Mouse (Mus musculus): ENCODE data around the gene Elmo1. TPM values are rescaled to one million over a fixed set of nuclear protein-coding genes. Genes with fewer than 3 reads are reported as not detected.

Gene Elmo1
- polyA plus RNA-seq, 1 experiment from 2014 or later, result 21.4 TPM

- H3K27me3 ChIP-seq (replicated peaks; ENCODE audit: control insufficient read depth, insufficient read depth, low read length), result no peaks in the 10 kb centered on the region
- no peak; the same call in 1 of the 2 replicates for ATAC-seq (ENCODE audit: low read depth)
- no peak overlapping the region for H3K9ac ChIP-seq (ENCODE audit: low read depth, low read length)
- H3K4me3 ChIP-seq (ENCODE audit: low read depth, low read length), result no peak overlapping the region
- H3K4me2 ChIP-seq (ENCODE audit: low read depth, low read length), result no peak overlapping the region
- peak; percentile 40 for DNase-seq (ENCODE audit: low spot score)
- H3K27ac ChIP-seq (replicated peaks; ENCODE audit: low read depth, low read length), result no peak overlapping the region
- H3K4me1 ChIP-seq (ENCODE audit: control insufficient read depth, insufficient read depth, low read length), result no peaks in the 10 kb centered on the region
- H3K36me3 ChIP-seq (ENCODE audit: control insufficient read depth, insufficient read depth, low read length), result no peaks in the 10 kb centered on the region
- 62% methylated on average over 6 of the region's 6 CpGs for WGBS
- H3K9me3 ChIP-seq (ENCODE audit: control insufficient read depth, low read length), result no peaks in the 10 kb centered on the region
Observed at GRCm38 (mm10) chr13:20494047-20494739, 403.8 kb downstream of the Elmo1 start.

- no peak overlapping the region for H3K4me2 ChIP-seq (ENCODE audit: low read depth, low read length)
- H3K9ac ChIP-seq (ENCODE audit: low read depth, low read length), result no peak overlapping the region
- H3K36me3 ChIP-seq (ENCODE audit: control insufficient read depth, insufficient read depth, low read length), result no peaks in the 10 kb centered on the region
- no peak for DNase-seq (ENCODE audit: low spot score)
- no peak overlapping the region for H3K4me3 ChIP-seq (ENCODE audit: low read depth, low read length)
- no peak overlapping the region for H3K27ac ChIP-seq (replicated peaks; ENCODE audit: low read depth, low read length)
- no peaks in the 10 kb centered on the region for H3K9me3 ChIP-seq (ENCODE audit: control insufficient read depth, low read length)
- no peak for ATAC-seq (ENCODE audit: low read depth)
- H3K27me3 ChIP-seq (replicated peaks; ENCODE audit: control insufficient read depth, insufficient read depth, low read length), result no peaks in the 10 kb centered on the region
- H3K4me1 ChIP-seq (ENCODE audit: control insufficient read depth, insufficient read depth, low read length), result no peaks in the 10 kb centered on the region
Observed at GRCm38 (mm10) chr13:20501923-20502322, 411.5 kb downstream of the Elmo1 start.

- no peaks in the 10 kb centered on the region for H3K4me1 ChIP-seq (ENCODE audit: control insufficient read depth, insufficient read depth, low read length)
- WGBS, result 80% methylated on average over 3 of the region's 3 CpGs
- no peaks in the 10 kb centered on the region for H3K9me3 ChIP-seq (ENCODE audit: control insufficient read depth, low read length)
- no peak overlapping the region for H3K9ac ChIP-seq (ENCODE audit: low read depth, low read length)
- no peak overlapping the region for H3K4me2 ChIP-seq (ENCODE audit: low read depth, low read length)
- no peaks in the 10 kb centered on the region for H3K36me3 ChIP-seq (ENCODE audit: control insufficient read depth, insufficient read depth, low read length)
- no peaks in the 10 kb centered on the region for H3K27me3 ChIP-seq (replicated peaks; ENCODE audit: control insufficient read depth, insufficient read depth, low read length)
- ATAC-seq (ENCODE audit: low read depth), result no peak
- no peak for DNase-seq (ENCODE audit: low spot score)
- H3K27ac ChIP-seq (replicated peaks; ENCODE audit: low read depth, low read length), result no peak overlapping the region
- no peak overlapping the region for H3K4me3 ChIP-seq (ENCODE audit: low read depth, low read length)
Observed at GRCm38 (mm10) chr13:20503371-20503770, 413.0 kb downstream of the Elmo1 start.

GRCm38 (mm10) chr13:20507381-20508129 lies 417.2 kb downstream of the Elmo1 start:
- ATAC-seq (ENCODE audit: low read depth), result no peak
- no peak overlapping the region for H3K9ac ChIP-seq (ENCODE audit: low read depth, low read length)
- no peaks in the 10 kb centered on the region for H3K27me3 ChIP-seq (replicated peaks; ENCODE audit: control insufficient read depth, insufficient read depth, low read length)
- H3K4me1 ChIP-seq (ENCODE audit: control insufficient read depth, insufficient read depth, low read length), result no peaks in the 10 kb centered on the region
- DNase-seq (ENCODE audit: low spot score), result no peak
- H3K36me3 ChIP-seq (ENCODE audit: control insufficient read depth, insufficient read depth, low read length), result no peaks in the 10 kb centered on the region
- H3K27ac ChIP-seq (replicated peaks; ENCODE audit: low read depth, low read length), result no peak overlapping the region
- H3K9me3 ChIP-seq (ENCODE audit: control insufficient read depth, low read length), result no peaks in the 10 kb centered on the region
- 60% methylated on average over 10 of the region's 10 CpGs for WGBS
- H3K4me3 ChIP-seq (ENCODE audit: low read depth, low read length), result no peak overlapping the region
- no peak overlapping the region for H3K4me2 ChIP-seq (ENCODE audit: low read depth, low read length)

- H3K4me1 ChIP-seq (ENCODE audit: control insufficient read depth, insufficient read depth, low read length), result no peaks in the 10 kb centered on the region
- H3K4me3 ChIP-seq (ENCODE audit: low read depth, low read length), result no peak overlapping the region
- H3K27ac ChIP-seq (replicated peaks; ENCODE audit: low read depth, low read length), result no peak overlapping the region
- WGBS, result 93% methylated on average over 4 of the region's 4 CpGs
- H3K4me2 ChIP-seq (ENCODE audit: low read depth, low read length), result no peak overlapping the region
- ATAC-seq (ENCODE audit: low read depth), result no peak
- DNase-seq (ENCODE audit: low spot score), result no peak
- H3K27me3 ChIP-seq (replicated peaks; ENCODE audit: control insufficient read depth, insufficient read depth, low read length), result no peaks in the 10 kb centered on the region
- H3K9ac ChIP-seq (ENCODE audit: low read depth, low read length), result no peak overlapping the region
- no peaks in the 10 kb centered on the region for H3K9me3 ChIP-seq (ENCODE audit: control insufficient read depth, low read length)
- no peaks in the 10 kb centered on the region for H3K36me3 ChIP-seq (ENCODE audit: control insufficient read depth, insufficient read depth, low read length)
Observed at GRCm38 (mm10) chr13:20511026-20511425, 420.6 kb downstream of the Elmo1 start.

GRCm38 (mm10) chr13:20512317-20513240 lies 422.2 kb downstream of the Elmo1 start:
- no peak for ATAC-seq (ENCODE audit: low read depth)
- no peak for DNase-seq (ENCODE audit: low spot score)
- 75% methylated on average over 10 of the region's 10 CpGs for WGBS

GRCm38 (mm10) chr13:20514721-20515120 lies 424.3 kb downstream of the Elmo1 start:
- Histone ChIP-seq H3K9ac (ENCODE audit: low read depth, low read length) (no peak overlapping the region), H3K4me2 (ENCODE audit: low read depth, low read length) (no peak overlapping the region), H3K9me3 (ENCODE audit: control insufficient read depth, low read length) (no peaks in the 10 kb centered on the region), H3K27me3 (replicated peaks; ENCODE audit: control insufficient read depth, insufficient read depth, low read length) (no peaks in the 10 kb centered on the region), H3K4me3 (ENCODE audit: low read depth, low read length) (no peak overlapping the region), H3K27ac (replicated peaks; ENCODE audit: low read depth, low read length) (no peak overlapping the region), H3K4me1 (ENCODE audit: control insufficient read depth, insufficient read depth, low read length) (no peaks in the 10 kb centered on the region), H3K36me3 (ENCODE audit: control insufficient read depth, insufficient read depth, low read length) (no peaks in the 10 kb centered on the region)
- ATAC-seq (ENCODE audit: low read depth), result no peak
- WGBS, result 91% methylated on average over 3 of the region's 3 CpGs
- no peak for DNase-seq (ENCODE audit: low spot score)

More at GRCm38 (mm10) chr13:20512317-20513240, 422.2 kb downstream of the Elmo1 start:
- Histone ChIP-seq H3K4me1 (ENCODE audit: control insufficient read depth, insufficient read depth, low read length) (no peaks in the 10 kb centered on the region), H3K36me3 (ENCODE audit: control insufficient read depth, insufficient read depth, low read length) (no peaks in the 10 kb centered on the region), H3K9me3 (ENCODE audit: control insufficient read depth, low read length) (no peaks in the 10 kb centered on the region), H3K9ac (ENCODE audit: low read depth, low read length) (no peak overlapping the region), H3K4me3 (ENCODE audit: low read depth, low read length) (no peak overlapping the region), H3K4me2 (ENCODE audit: low read depth, low read length) (no peak overlapping the region), H3K27ac (replicated peaks; ENCODE audit: low read depth, low read length) (no peak overlapping the region), H3K27me3 (replicated peaks; ENCODE audit: control insufficient read depth, insufficient read depth, low read length) (no peaks in the 10 kb centered on the region)

GRCm38 (mm10) chr13:20516096-20516495 lies 425.7 kb downstream of the Elmo1 start:
- no peaks in the 10 kb centered on the region for H3K9me3 ChIP-seq (ENCODE audit: control insufficient read depth, low read length)
- 69% methylated on average over 4 of the region's 4 CpGs for WGBS
- H3K27me3 ChIP-seq (replicated peaks; ENCODE audit: control insufficient read depth, insufficient read depth, low read length), result no peaks in the 10 kb centered on the region
- H3K4me1 ChIP-seq (ENCODE audit: control insufficient read depth, insufficient read depth, low read length), result no peaks in the 10 kb centered on the region
- H3K4me3 ChIP-seq (ENCODE audit: low read depth, low read length), result no peak overlapping the region
- no peak overlapping the region for H3K9ac ChIP-seq (ENCODE audit: low read depth, low read length)
- no peak overlapping the region for H3K27ac ChIP-seq (replicated peaks; ENCODE audit: low read depth, low read length)
- H3K4me2 ChIP-seq (ENCODE audit: low read depth, low read length), result no peak overlapping the region
- DNase-seq (ENCODE audit: low spot score) (no peak), ATAC-seq (ENCODE audit: low read depth) (no peak)
- H3K36me3 ChIP-seq (ENCODE audit: control insufficient read depth, insufficient read depth, low read length), result no peaks in the 10 kb centered on the region

Measured in embryonic facial prominence, embryonic 14.5 days (tissue).